Mouse (Mus musculus) liver, embryonic 14 days (tissue): Measurements from ENCODE around the gene Vtn. TPM values are rescaled to one million over a fixed set of nuclear protein-coding genes. Genes with fewer than 3 reads are reported as not detected.

ENCODE experiments used
- polyA plus RNA-seq: library from polyadenylated mRNA; depleted of rRNA; stranded (reverse); fragments of >200 nt; gene quantifications from 2 replicates; pipeline ENCODE4 v1.2.3, GENCODE M21; 2012; rRNA removed

Gene Vtn
- 358 and 399 TPM in 2 replicates for polyA plus RNA-seq

DNA sequence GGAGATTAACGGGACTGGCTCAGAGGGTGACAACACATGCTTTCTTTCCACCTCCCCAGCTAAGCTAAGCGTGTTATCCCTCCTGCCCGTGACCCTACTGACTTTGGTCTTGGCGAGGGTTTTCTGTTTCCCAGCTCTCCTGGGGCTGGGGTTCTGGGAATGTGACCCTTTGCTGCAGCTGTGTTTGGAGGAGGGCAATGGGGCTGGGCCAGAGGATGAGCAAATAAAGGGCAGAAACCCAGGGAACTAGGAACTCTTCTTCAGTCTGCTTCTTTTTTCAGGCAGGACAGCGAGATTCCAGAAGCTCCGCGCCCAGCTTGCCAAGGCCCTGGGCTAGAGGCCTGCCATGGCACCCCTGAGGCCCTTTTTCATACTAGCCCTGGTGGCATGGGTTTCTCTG is at the start of gene Vtn:
TSS of gene Vtn (plus strand) at position 88 of the 400 bp plus-strand sequence.

DNA sequence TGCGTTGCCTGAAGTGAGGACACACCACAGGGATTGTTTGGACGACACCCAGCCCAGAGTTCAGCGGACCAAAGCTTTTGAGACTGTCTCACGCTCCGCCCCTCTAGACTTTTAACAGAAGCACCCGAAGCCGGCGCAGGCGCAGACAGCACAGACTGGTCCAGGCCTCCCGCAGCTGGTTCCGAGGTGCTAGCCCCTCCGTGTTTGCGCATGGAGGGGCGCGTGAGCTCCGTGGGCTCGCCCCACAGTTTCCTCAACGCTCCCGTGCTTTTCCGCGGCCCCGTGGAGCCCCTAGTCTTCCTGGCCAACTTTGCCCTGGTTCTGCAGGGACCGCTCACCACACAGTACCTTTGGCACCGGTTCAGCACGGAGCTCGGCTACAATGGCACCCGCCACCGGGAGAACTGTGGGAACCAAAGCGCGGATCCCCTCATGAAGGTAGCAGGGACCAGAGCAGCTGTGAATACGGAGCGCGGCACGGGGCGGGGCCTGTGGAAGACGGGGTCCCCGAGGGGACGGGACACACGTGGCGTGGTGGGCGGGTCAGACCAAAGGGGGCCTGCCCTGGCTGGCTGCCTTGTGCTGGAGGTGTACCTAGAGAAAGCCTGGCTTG is 33.2 kb upstream of the Vtn start, which contains the start of gene Slc46a1:
TSS of gene Slc46a1 (plus strand) at position 130 of the 613 bp plus-strand sequence.

DNA sequence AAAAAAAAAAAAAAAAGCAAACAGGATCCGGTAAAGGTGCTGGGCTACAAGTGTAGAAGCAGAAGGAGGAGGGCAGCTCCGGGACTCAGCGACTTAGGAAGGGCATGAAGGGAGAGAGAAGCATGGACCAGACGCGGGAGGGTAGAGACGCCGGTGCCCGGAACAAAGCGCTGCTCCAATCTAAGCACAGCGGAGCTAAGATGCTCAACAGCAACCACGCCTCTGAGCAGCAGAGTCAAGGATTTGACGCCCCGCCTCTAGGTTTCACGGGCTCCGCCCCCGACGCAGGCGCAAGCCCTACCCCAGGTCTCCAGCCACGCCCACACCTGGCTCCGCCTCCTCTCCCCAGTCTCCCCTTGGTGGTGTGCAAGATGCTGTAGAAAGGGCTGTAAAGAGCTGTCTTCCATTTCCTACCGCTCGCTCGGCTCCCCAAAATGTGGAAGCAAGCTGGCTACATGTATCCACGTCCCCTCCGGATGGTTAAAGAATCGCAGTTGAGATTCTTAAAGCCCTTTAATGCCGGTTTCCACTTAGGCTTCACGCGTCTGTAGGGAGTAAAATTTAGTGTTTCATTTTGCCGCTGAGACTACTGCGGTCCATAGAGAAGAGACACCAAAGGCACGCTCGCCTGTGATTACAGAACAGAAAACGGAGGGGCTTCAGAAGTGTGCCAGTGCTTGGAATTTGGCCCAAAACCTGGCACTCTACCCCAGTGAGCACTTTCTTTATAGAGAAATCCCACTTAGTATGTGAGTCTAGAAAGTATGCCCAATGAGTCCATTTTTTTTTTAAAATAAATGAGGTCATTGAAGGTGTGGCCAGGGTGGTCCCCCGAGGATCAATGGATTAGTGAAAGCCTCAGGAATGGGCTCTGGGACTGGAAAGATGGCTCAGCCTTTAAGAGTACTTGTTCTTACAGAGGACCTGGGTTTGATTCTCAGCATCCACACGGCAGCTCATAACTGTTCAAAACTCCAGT is 1.1 kb upstream of the Vtn start, which contains the start of gene Sarm1:
TSS of gene Sarm1 (minus strand) at position 211 of the 979 bp plus-strand sequence.

DNA sequence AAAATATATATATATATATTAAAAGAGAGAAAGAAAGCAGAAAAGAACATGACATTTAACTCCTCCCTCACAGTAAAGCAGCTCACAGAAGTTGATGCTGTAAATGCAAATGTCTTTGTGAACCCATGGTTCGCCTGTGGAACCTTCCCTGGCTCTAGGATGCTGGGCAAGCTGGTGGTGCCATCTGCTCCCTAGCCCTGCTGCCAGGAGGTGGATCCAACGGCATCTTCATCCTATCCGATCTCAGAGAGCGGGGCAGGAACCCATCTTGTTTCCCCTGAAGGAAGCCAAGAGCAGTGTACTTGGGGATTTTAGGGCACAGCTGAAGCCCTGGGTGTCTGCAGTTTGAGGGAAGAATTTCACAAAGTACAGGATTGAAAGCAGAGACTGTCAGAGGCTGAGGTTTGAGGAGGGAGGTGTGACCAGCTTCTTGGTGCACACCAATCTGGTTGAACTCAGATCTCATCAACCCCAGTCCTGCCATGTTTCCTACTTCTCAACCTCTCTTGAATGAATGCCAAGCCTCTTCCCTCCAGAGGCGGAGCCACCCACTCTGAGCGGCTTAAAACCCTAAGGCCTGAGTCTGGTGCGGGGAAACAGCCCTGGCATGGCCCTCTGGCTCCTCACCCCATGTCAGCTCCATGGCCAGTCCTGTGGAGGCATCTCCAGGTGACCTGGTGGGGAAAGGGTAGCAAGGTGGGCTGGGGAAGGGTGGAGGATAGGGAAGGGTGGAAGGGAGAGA is 4.2 kb downstream of the Vtn start, which contains the start of gene Sebox:
TSS of gene Sebox (plus strand) at position 539 of the 742 bp plus-strand sequence.

DNA sequence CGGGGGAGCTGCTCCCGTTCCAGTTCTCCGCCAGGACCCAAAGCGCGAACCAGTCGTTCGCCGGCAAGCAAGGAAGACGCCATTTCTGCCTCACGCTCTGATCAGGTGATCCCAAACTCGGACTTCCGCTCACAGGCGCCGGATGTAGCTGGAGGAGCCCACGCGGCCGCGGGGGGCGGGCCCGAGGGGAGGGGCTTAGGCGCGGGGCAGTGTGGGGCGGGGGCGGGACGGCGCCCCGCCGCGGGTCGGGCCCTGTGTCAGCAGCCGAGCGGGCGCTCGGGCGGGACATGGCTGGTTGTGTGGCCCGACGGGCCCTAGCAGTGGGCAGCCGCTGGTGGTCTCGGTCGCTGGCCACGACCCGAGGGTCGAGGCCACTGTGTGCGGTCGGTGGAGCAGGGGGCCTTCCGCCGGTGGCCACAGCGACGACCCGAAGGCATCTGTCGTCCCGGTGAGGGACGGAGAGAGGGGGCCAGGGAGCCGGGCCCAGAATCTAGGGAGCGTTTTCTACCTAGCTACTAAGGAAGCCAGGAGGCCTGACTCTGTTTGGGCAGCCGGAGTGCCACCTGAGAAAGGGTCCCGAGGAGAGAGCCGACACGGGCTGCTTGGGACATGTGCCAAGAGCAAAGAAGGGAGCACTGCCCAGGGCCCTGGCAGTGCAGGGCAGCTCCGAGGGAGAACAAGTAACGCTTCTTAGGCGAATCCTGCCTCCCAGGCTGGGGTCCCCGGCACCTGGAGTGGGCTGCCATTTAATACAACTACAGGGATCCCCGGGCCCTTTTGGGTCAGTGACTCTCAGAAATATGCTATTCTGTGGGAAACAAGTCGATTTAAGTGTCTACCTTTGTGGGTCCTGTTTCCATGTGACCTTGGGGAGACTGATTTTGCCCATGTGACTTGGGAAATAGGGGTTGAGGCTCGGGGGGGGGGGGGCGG is 13.4 kb downstream of the Vtn start, which contains the start of the genes Tmem199 and Poldip2:
TSS of gene Tmem199 (minus strand) at position 148 of the 933 bp plus-strand sequence.
TSS of gene Poldip2 (plus strand) at position 169 of the 933 bp plus-strand sequence.

DNA sequence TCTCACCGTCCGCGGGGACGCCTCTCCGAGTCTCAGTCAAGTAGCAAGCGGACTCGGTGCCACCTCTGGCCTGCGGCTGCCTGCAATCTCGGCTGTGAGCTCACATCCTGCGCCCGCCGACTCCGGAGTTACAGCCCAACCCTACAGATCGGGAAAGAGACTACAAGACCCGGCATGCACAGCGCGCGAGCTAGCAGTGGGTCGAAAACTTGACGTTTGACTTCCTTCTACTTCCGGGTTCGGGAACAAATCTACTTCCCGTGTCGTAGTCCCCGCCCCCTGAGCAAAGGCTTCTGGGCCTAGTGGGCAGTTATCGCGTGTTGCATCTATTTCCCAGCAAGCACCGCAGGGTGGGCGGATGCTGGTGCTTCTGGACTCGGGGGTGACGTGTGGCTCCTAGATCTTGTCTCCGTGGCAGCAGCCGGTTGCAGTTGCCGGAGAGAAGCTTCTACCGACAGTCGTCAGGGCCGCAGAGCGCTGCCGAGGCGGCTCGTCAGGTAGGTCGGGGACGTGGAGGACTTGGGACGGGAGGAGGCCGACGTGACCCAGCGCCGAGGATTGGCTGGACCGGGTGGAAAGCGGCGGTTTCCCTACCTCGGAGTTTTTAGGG is 37.3 kb downstream of the Vtn start, which contains the start of the genes Tnfaip1 and Ift20:
TSS of gene Tnfaip1 (minus strand) at position 253 of the 610 bp plus-strand sequence.
TSS of gene Ift20 (plus strand) at position 282 of the 610 bp plus-strand sequence.

DNA sequence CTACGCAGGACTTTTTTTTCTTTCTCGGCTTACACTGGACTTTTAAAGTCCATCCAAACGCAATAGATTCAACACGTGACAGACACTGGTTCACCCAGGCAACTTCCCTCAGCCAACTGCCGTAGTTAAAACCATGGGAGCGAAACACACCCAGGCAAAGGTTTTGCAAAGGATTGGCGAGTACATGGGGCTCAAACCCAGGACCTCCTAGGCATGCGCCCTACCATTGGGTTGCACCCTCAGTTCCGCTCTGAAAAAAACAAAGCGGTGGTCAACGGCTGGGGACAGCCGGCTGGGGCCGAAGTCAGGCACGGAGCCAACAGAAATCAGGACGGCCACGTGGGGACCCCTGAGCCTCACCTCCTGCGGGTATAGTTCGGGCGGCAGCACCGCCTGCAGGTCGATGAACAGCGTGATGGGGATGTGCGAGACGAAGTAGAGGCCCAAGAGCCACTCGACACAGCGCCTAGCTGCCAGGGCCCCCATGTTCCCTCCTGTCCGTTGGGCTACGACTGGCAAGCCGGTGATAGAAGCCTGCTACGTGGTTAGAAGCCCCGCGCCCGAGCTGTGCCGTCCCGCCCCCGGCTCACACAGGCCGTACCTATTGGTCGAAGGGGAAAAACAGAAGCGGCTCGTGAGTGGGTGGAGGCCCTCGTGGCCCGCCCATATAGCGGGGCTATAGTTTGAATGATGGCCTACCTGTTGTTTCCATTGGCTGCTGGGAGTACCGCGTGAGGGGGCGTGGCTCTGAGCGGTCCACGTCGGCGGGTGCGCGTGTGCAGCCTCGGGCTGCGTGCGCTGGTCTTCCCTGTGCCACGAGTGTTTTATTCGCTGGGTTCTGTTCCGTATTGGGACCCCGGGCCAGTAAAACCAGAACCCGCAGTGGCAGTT is 51.5 kb downstream of the Vtn start, which contains the start of gene Tmem97:
TSS of gene Tmem97 (minus strand) at position 610 of the 891 bp plus-strand sequence.

Other genes starting within 250 kb of the Vtn start
- 20.0 and 24.6 TPM in 2 replicates for gene 2610507B11Rik, start 237.3 kb upstream of the Vtn start, polyA plus RNA-seq
- gene BC030499, start 208.2 kb upstream of the Vtn start, polyA plus RNA-seq, result 0.18 and 0.21 TPM in 2 replicates
- gene Spag5, start 197.6 kb upstream of the Vtn start, polyA plus RNA-seq, result 36.6 and 42.5 TPM in 2 replicates
- gene Aldoc, start 176.1 kb upstream of the Vtn start, polyA plus RNA-seq, result 4.2 TPM in 2 replicates
- gene Pigs, start 170.7 kb upstream of the Vtn start, polyA plus RNA-seq, result 16.9 and 19.0 TPM in 2 replicates
- 30.0 and 34.5 TPM in 2 replicates for gene Unc119, start 155.6 kb upstream of the Vtn start, polyA plus RNA-seq
- gene Foxn1, start 112.5 kb upstream of the Vtn start, polyA plus RNA-seq, result not detected in 2 replicates
- not detected in 2 replicates for gene Slc13a2, start 76.9 kb upstream of the Vtn start, polyA plus RNA-seq
- 3.1 and 3.4 TPM in 2 replicates for gene Slc46a1, start 33.4 kb upstream of the Vtn start, polyA plus RNA-seq
- 0.09 TPM in 2 replicates for gene Sarm1, start 1.3 kb upstream of the Vtn start, polyA plus RNA-seq
- 0.17 and 0.23 TPM in 2 replicates for gene Sebox, start 4.4 kb downstream of the Vtn start, polyA plus RNA-seq
- 14.0 and 15.5 TPM in 2 replicates for gene Tmem199, start 13.1 kb downstream of the Vtn start, polyA plus RNA-seq
- gene Poldip2, start 13.1 kb downstream of the Vtn start, polyA plus RNA-seq, result 24.1 and 28.3 TPM in 2 replicates
- gene Tnfaip1, start 37.2 kb downstream of the Vtn start, polyA plus RNA-seq, result 6.9 and 7.5 TPM in 2 replicates
- gene Ift20, start 37.3 kb downstream of the Vtn start, polyA plus RNA-seq, result 39.0 and 48.2 TPM in 2 replicates
- 35.7 and 37.5 TPM in 2 replicates for gene Tmem97, start 51.7 kb downstream of the Vtn start, polyA plus RNA-seq
- gene Nlk, start 198.3 kb downstream of the Vtn start, polyA plus RNA-seq, result 4.7 and 5.2 TPM in 2 replicates